Mouse (Mus musculus) heart, embryonic 14.5 days (tissue): ENCODE results near the gene Map3k5. TPM values are rescaled to one million over a fixed set of nuclear protein-coding genes. Genes with fewer than 3 reads are reported as not detected.

Experiments used
- ATAC-seq: fragments of 200-750 bp; cut with Nextera tagmentation; 2 replicates; pipeline ENCODE4 v1.8.0; 2017; ENCODE audit warnings: low read depth, moderate TSS enrichment; ENCODE audit not compliant: insufficient number of reproducible peaks, insufficient read depth, low FRiP score
- H3K27ac ChIP-seq, 2 experiments: fragments of 200-500 bp in 1 of 2; fragments of 300-500 bp in 1 of 2; sonication (generic) in 1 of 2; replicated peaks in 1 of 2; 2 replicates each; pipeline ENCODE4 v1.5.1; 2012 to 2014; ENCODE audit warnings: low read depth in 2 of 2, low read length in 2 of 2, control low read depth in 1 of 2, mild to moderate bottlenecking in 1 of 2, mixed read lengths in 1 of 2; ENCODE audit not compliant: control insufficient read depth in 1 of 2, insufficient read depth in 1 of 2
- H3K27me3 ChIP-seq: fragments of 300-500 bp; sonication (generic); 2 replicates; pipeline ENCODE4 v1.6.1; 2014; ENCODE audit warnings: mild to moderate bottlenecking, low read length, control low read depth; ENCODE audit not compliant: control insufficient read depth, insufficient read depth
- H3K36me3 ChIP-seq: fragments of 300-500 bp; sonication (generic); 2 replicates; pipeline ENCODE4 v1.6.1; 2014; ENCODE audit warnings: mild to moderate bottlenecking, control low read depth, low read length, mixed read lengths; ENCODE audit not compliant: control insufficient read depth, insufficient read depth
- H3K4me1 ChIP-seq, 2 experiments: fragments of 200-500 bp in 1 of 2; fragments of 300-500 bp in 1 of 2; sonication (generic) in 1 of 2; 2 replicates each; pipeline ENCODE4 v1.6.1; 2012 to 2014; ENCODE audit warnings: low read length in 2 of 2, control low read depth in 1 of 2, mixed read lengths in 1 of 2; ENCODE audit not compliant: control insufficient read depth in 2 of 2, insufficient read depth in 2 of 2
- H3K4me2 ChIP-seq: fragments of 300-500 bp; sonication (generic); 2 replicates; pipeline ENCODE4 v1.6.1; 2014; ENCODE audit warnings: mild to moderate bottlenecking, low read length
- H3K4me3 ChIP-seq, 2 experiments: fragments of 200-500 bp in 1 of 2; fragments of 300-500 bp in 1 of 2; sonication (generic) in 1 of 2; 2 replicates each; pipeline ENCODE4 v1.5.1; 2012 to 2014; ENCODE audit warnings: low read length in 2 of 2, mild to moderate bottlenecking in 2 of 2, control low read depth in 1 of 2, low read depth in 1 of 2, moderate library complexity in 1 of 2; ENCODE audit not compliant: control insufficient read depth in 1 of 2, insufficient read depth in 1 of 2
- H3K9ac ChIP-seq: fragments of 300-500 bp; sonication (generic); 2 replicates; pipeline ENCODE4 v1.6.1; 2014; ENCODE audit warnings: mild to moderate bottlenecking, low read length
- H3K9me3 ChIP-seq: fragments of 300-500 bp; sonication (generic); 2 replicates; pipeline ENCODE4 v1.6.1; 2016; ENCODE audit warnings: low read length, control low read depth; ENCODE audit not compliant: control insufficient read depth
- WGBS: fragments of 180-500 bp; shearing (Covaris S2); extraction: QIAGEN DNeasy Blood & Tissue Kit; methylation state at CpG from one replicate; pipeline ENCODE4 v1.1.7; 2014; 5-methylcytosine and 5-hydroxymethylcytosine counted together
- polyA plus RNA-seq: library from polyadenylated mRNA; unstranded; fragments of >200 nt; fragmentation: Nextera tagmentation; extraction: Ambion mirVana; gene quantifications from 2 replicates; pipeline ENCODE4 v1.2.1, GENCODE M21; 2014

Map3k5 gene
- polyA plus RNA-seq, 1 experiment from 2014 or later = 4.5 TPM

- no peaks in the 10 kb centered on the region for H3K9me3 ChIP-seq
- WGBS = 5% methylated on average over 10 of the region's 10 CpGs
- H3K27me3 ChIP-seq = no peaks in the 10 kb centered on the region
- no peak for ATAC-seq
- H3K4me3 ChIP-seq = peak overlapping the region; percentile 65 to 87
- H3K4me2 ChIP-seq = peak overlapping the region; percentile 88
- peak overlapping the region; percentile 82 for H3K9ac ChIP-seq
- no peaks in the 10 kb centered on the region for H3K36me3 ChIP-seq
- peak overlapping the region; percentile 11 to 97; a peak in 3 of 4 replicates for H3K27ac ChIP-seq
- H3K4me1 ChIP-seq = peaks cover 15 to 43% of the 10 kb centered on the region in 2 experiments
Measured at GRCm38 (mm10) chr10:19935295-19935623, 987 bp downstream of the Map3k5 start.

GRCm38 (mm10) chr10:19935821-19936367 is 1.6 kb downstream of the Map3k5 start:
- Histone ChIP-seq H3K27me3 (no peaks in the 10 kb centered on the region), H3K9ac (peak overlapping the region; percentile 82), H3K27ac (no peak overlapping the region), H3K9me3 (no peaks in the 10 kb centered on the region), H3K4me3 (peak overlapping the region in 1 of 2 experiments; percentile 65; a peak in 2 of 4 replicates), H3K4me1 (peaks cover 15 to 49% of the 10 kb centered on the region in 2 experiments), H3K4me2 (peak overlapping the region; percentile 88), H3K36me3 (no peaks in the 10 kb centered on the region)
- no peak for ATAC-seq
- WGBS = 49% methylated on average over 4 of the region's 4 CpGs

GRCm38 (mm10) chr10:19936961-19937708 is 2.9 kb downstream of the Map3k5 start:
- H3K9ac ChIP-seq = peak overlapping the region; percentile 13; the same call in 1 of the 2 replicates
- H3K4me1 ChIP-seq = peaks cover 19 to 54% of the 10 kb centered on the region in 2 experiments
- H3K4me3 ChIP-seq = peak overlapping the region in 1 of 2 experiments; percentile 13; a peak in 1 of 4 replicates
- H3K36me3 ChIP-seq = no peaks in the 10 kb centered on the region
- 55% methylated on average over 9 of the region's 9 CpGs for WGBS
- no peak for ATAC-seq
- no peaks in the 10 kb centered on the region for H3K9me3 ChIP-seq
- 0 out of 4 replicates have a peak overlapping the region, but pooled peaks of 1 of the 2 experiments have one; percentile 6 for H3K27ac ChIP-seq
- peak overlapping the region; percentile 88 for H3K4me2 ChIP-seq
- H3K27me3 ChIP-seq = no peaks in the 10 kb centered on the region

GRCm38 (mm10) chr10:19938738-19939137 is 4.5 kb downstream of the Map3k5 start:
- 75% methylated on average over 6 of the region's 6 CpGs for WGBS
- no peak overlapping the region for H3K27ac ChIP-seq
- ATAC-seq = no peak
- no peak overlapping the region for H3K9ac ChIP-seq
- H3K4me3 ChIP-seq = no peak overlapping the region
- H3K36me3 ChIP-seq = no peaks in the 10 kb centered on the region
- H3K4me1 ChIP-seq = peaks cover 19 to 46% of the 10 kb centered on the region in 2 experiments
- H3K4me2 ChIP-seq = no peak overlapping the region
- no peaks in the 10 kb centered on the region for H3K27me3 ChIP-seq
- no peaks in the 10 kb centered on the region for H3K9me3 ChIP-seq

- Histone ChIP-seq H3K9me3 (no peaks in the 10 kb centered on the region), H3K4me2 (no peak overlapping the region), H3K27ac (no peak overlapping the region), H3K27me3 (no peaks in the 10 kb centered on the region), H3K4me3 (no peak overlapping the region), H3K4me1 (peaks cover 19 to 46% of the 10 kb centered on the region in 2 experiments), H3K36me3 (no peaks in the 10 kb centered on the region), H3K9ac (no peak overlapping the region)
- ATAC-seq = no peak
- 52% methylated on average over 8 of the region's 8 CpGs for WGBS
Measured at GRCm38 (mm10) chr10:19939282-19939705, 5.0 kb downstream of the Map3k5 start.

GRCm38 (mm10) chr10:19940127-19940526 is 5.9 kb downstream of the Map3k5 start:
- ATAC-seq = no peak
- Histone ChIP-seq H3K4me1 (peaks cover 19 to 46% of the 10 kb centered on the region in 2 experiments), H3K4me2 (no peak overlapping the region), H3K27me3 (no peaks in the 10 kb centered on the region), H3K4me3 (no peak overlapping the region), H3K27ac (no peak overlapping the region), H3K36me3 (no peaks in the 10 kb centered on the region), H3K9me3 (no peaks in the 10 kb centered on the region), H3K9ac (no peak overlapping the region)
- WGBS = 74% methylated on average over 7 of the region's 7 CpGs

- 0 out of 4 replicates have a peak overlapping the region, but pooled peaks of 1 of the 2 experiments have one; percentile 53 for H3K27ac ChIP-seq
- H3K4me1 ChIP-seq = peaks cover 19 to 46% of the 10 kb centered on the region in 2 experiments
- H3K4me2 ChIP-seq = no peak overlapping the region
- 85% methylated on average over 8 of the region's 8 CpGs for WGBS
- H3K9ac ChIP-seq = no peak overlapping the region
- ATAC-seq = no peak
- no peak overlapping the region for H3K4me3 ChIP-seq
- no peaks in the 10 kb centered on the region for H3K36me3 ChIP-seq
- H3K27me3 ChIP-seq = no peaks in the 10 kb centered on the region
- H3K9me3 ChIP-seq = no peaks in the 10 kb centered on the region
Measured at GRCm38 (mm10) chr10:19940626-19941025, 6.4 kb downstream of the Map3k5 start.
